Mouse (Mus musculus) stomach, embryonic 15.5 days (tissue): ENCODE measurements around the gene Rnf216. TPM values are rescaled to one million over a fixed set of nuclear protein-coding genes. Genes with fewer than 3 reads are reported as not detected.

Source experiments
- ATAC-seq: fragments of 200-750 bp; cut with Nextera tagmentation; 2 replicates; pipeline ENCODE4 v1.8.0; 2017; ENCODE audit warnings: low read depth, moderate number of reproducible peaks, moderate TSS enrichment; ENCODE audit not compliant: insufficient read depth, low FRiP score
- H3K27ac ChIP-seq: fragments of 300-500 bp; sonication (generic); 2 replicates; pipeline ENCODE4 v1.5.1; 2015; ENCODE audit warnings: mild to moderate bottlenecking, inconsistent platforms
- H3K27me3 ChIP-seq: fragments of 300-500 bp; sonication (generic); replicated peaks from 2 replicates; pipeline ENCODE4 v1.6.1; 2015; ENCODE audit warnings: inconsistent platforms
- H3K36me3 ChIP-seq: fragments of 300-500 bp; sonication (generic); 2 replicates; pipeline ENCODE4 v1.6.1; 2015; ENCODE audit warnings: inconsistent platforms
- H3K4me1 ChIP-seq: fragments of 300-500 bp; sonication (generic); 2 replicates; pipeline ENCODE4 v1.6.1; 2015; ENCODE audit warnings: inconsistent platforms
- H3K4me2 ChIP-seq: fragments of 300-500 bp; sonication (generic); 2 replicates; pipeline ENCODE4 v1.6.1; 2015; ENCODE audit warnings: mild to moderate bottlenecking, inconsistent platforms
- H3K4me3 ChIP-seq: fragments of 300-500 bp; sonication (generic); replicated peaks from 2 replicates; pipeline ENCODE4 v1.5.1; 2015; ENCODE audit warnings: inconsistent platforms
- H3K9ac ChIP-seq: fragments of 300-500 bp; sonication (generic); 2 replicates; pipeline ENCODE4 v1.6.1; 2015; ENCODE audit warnings: inconsistent platforms
- H3K9me3 ChIP-seq: fragments of 300-500 bp; sonication (generic); 2 replicates; pipeline ENCODE4 v1.6.1; 2016; ENCODE audit warnings: inconsistent platforms
- WGBS: fragments of 180-500 bp; shearing (Covaris S2); methylation state at CpG from one replicate; pipeline ENCODE4 v1.1.7; 2015; 5-methylcytosine and 5-hydroxymethylcytosine counted together
- polyA plus RNA-seq: library from polyadenylated mRNA; unstranded; fragments of >200 nt; fragmentation: Nextera tagmentation; extraction: Ambion mirVana; gene quantifications from 2 replicates; pipeline ENCODE4 v1.2.1, GENCODE M21; 2015

The Rnf216 gene
- polyA plus RNA-seq, 1 experiment from 2014 or later, result 33.9 TPM

DNA sequence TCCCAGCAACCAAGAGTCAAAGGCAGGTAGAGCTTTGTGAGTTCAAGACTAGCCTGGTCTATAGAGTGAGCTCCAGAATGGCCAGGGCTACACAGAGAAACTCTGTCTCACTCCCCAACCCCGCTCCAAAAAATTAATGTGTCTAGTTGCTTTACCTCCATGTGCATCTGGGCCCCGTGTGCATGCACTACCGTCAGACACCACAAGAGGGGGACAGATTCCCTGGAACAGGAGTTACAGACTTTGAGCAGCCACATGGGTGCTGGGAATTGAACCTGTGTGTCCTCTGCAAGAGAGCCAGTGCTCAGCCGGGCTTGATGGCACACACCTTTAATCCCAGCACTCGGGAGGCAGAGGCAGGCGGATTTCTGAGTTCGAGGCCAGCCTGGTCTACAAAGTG, 17.5 kb upstream of the Rnf216 start:
- Histone ChIP-seq H3K9ac (no peak overlapping the region), H3K27me3 (no peaks in the 10 kb centered on the region), H3K36me3 (no peaks in the 10 kb centered on the region), H3K4me3 (no peak overlapping the region), H3K9me3 (no peaks in the 10 kb centered on the region), H3K27ac (no peak overlapping the region), H3K4me2 (no peak overlapping the region), H3K4me1 (no peaks in the 10 kb centered on the region)
- ATAC-seq, result no peak
- WGBS, result 82% methylated on average over 7 of the region's 7 CpGs

DNA sequence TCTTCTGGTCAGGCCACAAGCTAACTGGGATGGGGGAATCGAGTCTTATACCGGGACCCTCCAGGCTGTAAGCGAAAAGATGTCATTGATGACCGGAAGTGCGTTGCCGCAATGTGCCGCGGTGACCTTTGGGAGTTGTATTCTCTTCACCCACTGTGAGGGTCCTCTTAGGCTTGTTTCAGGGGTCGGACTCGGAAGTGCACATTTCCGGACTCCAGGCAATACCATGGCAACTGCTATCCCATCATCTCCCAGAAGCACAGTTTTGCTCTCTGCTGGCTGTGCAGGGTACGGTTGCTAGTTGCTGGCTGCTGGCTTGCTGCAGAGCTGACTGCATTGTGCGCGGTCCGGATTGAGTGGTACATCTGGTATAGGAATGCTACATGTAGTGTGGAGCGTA, 16.3 kb upstream of the Rnf216 start:
- ATAC-seq, result no peak
- H3K4me2 ChIP-seq, result no peak overlapping the region

DNA sequence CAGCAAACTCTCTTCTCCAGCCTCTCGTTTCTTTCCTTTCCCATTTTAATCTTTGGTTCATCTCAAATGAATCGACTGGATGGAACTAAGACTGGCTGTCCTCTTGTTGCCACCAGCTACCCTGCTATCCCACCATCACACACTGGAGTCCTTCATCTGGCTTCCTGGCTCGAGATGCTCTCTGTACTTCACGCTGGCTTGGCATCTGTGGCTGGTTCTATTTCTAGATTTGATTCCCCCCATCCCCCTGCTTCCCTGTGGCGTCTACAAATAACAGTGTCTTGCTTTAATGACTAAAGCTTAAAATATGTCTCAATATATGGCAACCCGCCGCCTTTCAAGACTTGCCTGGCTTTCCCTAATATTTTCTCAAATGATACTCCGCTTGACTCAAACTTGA, 15.0 kb upstream of the Rnf216 start:
- ATAC-seq, result no peak
- Histone ChIP-seq H3K27me3 (no peaks in the 10 kb centered on the region), H3K9me3 (no peaks in the 10 kb centered on the region), H3K36me3 (no peaks in the 10 kb centered on the region), H3K4me1 (no peaks in the 10 kb centered on the region), H3K9ac (no peak overlapping the region), H3K27ac (no peak overlapping the region), H3K4me2 (no peak overlapping the region), H3K4me3 (no peak overlapping the region)
- WGBS, result 77% methylated on average over 8 of the region's 8 CpGs

More for the DNA sequence above, 16.3 kb upstream of the Rnf216 start:
- Histone ChIP-seq H3K4me3 (no peak overlapping the region), H3K4me1 (no peaks in the 10 kb centered on the region), H3K27me3 (no peaks in the 10 kb centered on the region), H3K9ac (no peak overlapping the region), H3K27ac (no peak overlapping the region), H3K9me3 (no peaks in the 10 kb centered on the region), H3K36me3 (no peaks in the 10 kb centered on the region)
- WGBS, result 92% methylated on average over 16 of the region's 16 CpGs

DNA sequence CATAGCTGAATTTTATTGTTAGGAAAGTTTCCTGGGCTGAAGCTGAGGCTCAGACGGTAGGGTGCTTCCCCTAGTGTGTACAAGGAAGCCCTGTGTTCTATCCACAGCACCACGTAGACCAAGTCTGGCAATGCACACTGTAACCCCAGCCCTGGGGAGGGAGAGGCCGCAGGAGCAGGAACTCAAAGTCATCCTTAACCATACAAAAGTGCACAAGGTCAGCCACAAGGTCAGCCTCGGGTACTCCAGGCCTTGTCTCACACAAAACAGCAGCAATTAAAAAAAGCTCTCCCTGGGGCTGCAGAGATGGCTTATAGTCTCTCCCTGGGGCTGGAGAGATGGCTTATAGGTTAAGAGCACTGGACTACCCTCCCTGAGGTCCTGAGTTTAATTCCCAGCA, 14.1 kb upstream of the Rnf216 start:
- H3K9me3 ChIP-seq, result no peaks in the 10 kb centered on the region
- no peak overlapping the region for H3K9ac ChIP-seq
- H3K36me3 ChIP-seq, result no peaks in the 10 kb centered on the region
- ATAC-seq, result no peak
- no peaks in the 10 kb centered on the region for H3K27me3 ChIP-seq
- no peaks in the 10 kb centered on the region for H3K4me1 ChIP-seq
- H3K4me3 ChIP-seq, result no peak overlapping the region
- WGBS, result 62% methylated on average over 4 of the region's 4 CpGs
- no peak overlapping the region for H3K27ac ChIP-seq
- H3K4me2 ChIP-seq, result no peak overlapping the region

DNA sequence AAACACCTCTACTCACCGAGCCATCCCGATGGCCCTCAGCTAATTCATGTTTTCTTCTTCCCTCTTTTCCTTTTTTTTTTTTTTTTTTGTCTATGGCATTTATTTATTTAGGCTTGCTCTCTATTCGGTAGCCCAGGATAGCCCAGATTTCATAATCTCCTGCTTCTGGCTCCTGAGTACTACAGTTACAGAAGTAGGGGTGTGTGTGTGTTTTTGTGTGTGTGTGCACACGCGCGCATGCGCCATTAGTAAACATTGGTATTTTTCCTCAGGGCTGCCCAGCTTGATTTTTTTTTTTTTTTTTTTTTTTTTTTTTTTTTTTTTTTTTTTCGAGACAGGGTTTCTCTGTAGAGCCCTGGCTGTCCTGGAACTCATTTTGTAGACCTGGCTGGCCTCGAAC, 13.3 kb upstream of the Rnf216 start:
- 86% methylated on average over 9 of the region's 9 CpGs for whole genome bisulfite sequencing
- Histone ChIP-seq H3K27ac (no peak overlapping the region), H3K9me3 (no peaks in the 10 kb centered on the region), H3K9ac (no peak overlapping the region), H3K4me1 (no peaks in the 10 kb centered on the region), H3K27me3 (no peaks in the 10 kb centered on the region), H3K4me2 (no peak overlapping the region), H3K4me3 (no peak overlapping the region), H3K36me3 (no peaks in the 10 kb centered on the region)
- ATAC-seq, result no peak

DNA sequence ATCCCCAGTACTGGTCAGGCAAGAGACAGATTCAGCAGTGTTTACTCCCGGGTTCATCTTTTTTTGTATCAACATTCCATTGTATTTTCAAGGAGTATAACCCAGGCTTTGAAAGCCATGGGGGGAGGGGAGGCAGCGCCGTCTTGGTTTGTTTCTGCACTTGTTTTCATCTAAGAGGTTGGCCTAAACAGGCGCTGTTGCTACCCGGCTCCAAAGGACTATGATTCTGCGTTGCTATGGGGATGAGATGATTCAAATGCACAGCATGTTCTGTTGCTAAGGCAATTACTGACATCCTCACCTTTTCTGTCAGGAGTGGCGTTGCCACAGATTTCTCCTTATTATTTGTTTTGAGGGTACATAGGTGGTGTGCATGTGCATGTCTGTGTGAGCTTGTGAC, 12.8 kb upstream of the Rnf216 start:
- no peak overlapping the region for H3K4me3 ChIP-seq
- H3K4me1 ChIP-seq, result no peaks in the 10 kb centered on the region
- no peaks in the 10 kb centered on the region for H3K27me3 ChIP-seq
- 62% methylated on average over 7 of the region's 7 CpGs for WGBS
- no peaks in the 10 kb centered on the region for H3K9me3 ChIP-seq
- no peak overlapping the region for H3K4me2 ChIP-seq
- H3K27ac ChIP-seq, result no peak overlapping the region
- no peak overlapping the region for H3K9ac ChIP-seq
- no peaks in the 10 kb centered on the region for H3K36me3 ChIP-seq
- no peak for ATAC-seq

DNA sequence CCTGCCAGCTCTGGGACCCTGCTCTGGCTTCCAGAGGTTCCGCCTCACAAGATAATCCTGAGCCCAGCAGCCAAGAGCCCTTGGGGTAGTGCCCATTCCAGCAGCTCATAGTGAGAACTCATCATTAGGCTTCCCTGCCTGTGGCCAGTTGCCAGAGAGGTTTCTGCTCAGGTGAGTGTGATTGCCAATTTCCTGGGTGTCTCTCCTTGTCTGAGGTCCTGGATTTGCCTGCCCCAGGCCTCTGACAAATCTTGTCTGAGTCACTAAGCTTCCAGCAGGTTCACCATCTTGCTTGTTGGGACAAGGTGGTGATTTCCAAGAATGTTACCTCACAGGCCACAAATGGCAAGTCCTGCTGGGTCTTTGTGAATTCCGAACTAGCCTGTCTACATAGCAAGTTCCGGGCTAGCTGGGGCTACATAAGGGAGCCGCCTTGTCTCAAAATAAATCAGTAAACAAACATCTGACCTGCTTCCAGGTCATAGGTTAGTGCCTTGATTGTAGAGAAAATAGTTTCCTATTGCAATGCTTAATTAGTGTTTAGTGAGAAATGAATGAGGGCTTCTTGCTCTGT, 12.1 kb upstream of the Rnf216 start:
- no peaks in the 10 kb centered on the region for H3K27me3 ChIP-seq
- WGBS, result 75% methylated on average over 4 of the region's 4 CpGs
- no peak overlapping the region for H3K4me3 ChIP-seq
- no peak overlapping the region for H3K27ac ChIP-seq
- H3K9me3 ChIP-seq, result no peaks in the 10 kb centered on the region
- no peaks in the 10 kb centered on the region for H3K36me3 ChIP-seq
- no peak for ATAC-seq
- no peak overlapping the region for H3K4me2 ChIP-seq
- H3K9ac ChIP-seq, result no peak overlapping the region
- no peaks in the 10 kb centered on the region for H3K4me1 ChIP-seq

DNA sequence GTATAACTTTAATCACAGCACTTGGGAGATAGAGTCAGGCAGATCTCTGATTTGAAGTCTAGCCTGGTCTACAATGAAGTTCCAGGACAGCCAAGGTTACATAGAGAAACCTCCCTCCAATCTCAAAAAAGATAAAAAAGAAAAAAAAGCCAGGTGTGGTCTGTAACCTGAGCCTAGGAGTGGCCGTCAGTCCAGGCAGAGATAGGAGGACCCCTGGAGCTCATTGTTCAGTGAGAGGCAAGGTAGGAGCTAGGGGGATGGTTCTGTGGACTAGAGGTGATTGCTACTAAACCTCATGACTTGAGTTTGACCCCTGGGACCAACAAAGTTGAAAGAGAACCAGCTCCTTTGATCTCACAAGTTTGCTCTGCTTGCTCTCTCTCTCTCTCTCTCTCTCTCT, 9.9 kb upstream of the Rnf216 start:
- Histone ChIP-seq H3K4me2 (no peak overlapping the region), H3K4me1 (no peaks in the 10 kb centered on the region), H3K36me3 (no peaks in the 10 kb centered on the region), H3K9me3 (no peaks in the 10 kb centered on the region), H3K27ac (no peak overlapping the region), H3K9ac (no peak overlapping the region), H3K27me3 (no peaks in the 10 kb centered on the region), H3K4me3 (no peak overlapping the region)
- no peak for ATAC-seq
- 30% methylated on average over 1 of the region's 1 CpGs for WGBS

DNA sequence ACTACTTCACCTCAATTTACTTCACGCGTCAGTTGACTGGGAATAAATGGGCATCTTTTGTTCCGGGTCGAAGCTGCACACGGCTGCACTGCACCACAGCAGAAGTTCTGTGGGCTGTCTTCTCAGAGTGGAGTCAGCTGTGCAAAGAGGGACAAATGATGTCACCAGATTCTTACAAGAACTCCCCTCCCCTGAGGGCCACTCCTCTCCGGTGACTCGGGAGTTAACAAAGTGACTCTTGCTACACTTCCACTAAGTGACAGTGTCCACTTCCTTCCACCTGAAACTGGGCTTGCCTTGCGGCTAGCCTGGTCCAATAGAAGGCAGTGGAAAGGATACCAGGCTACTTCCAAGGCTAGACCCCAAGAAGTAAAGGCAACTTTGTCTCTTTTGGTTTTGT, 9.3 kb upstream of the Rnf216 start:
- Histone ChIP-seq H3K4me1 (no peaks in the 10 kb centered on the region), H3K36me3 (no peaks in the 10 kb centered on the region), H3K4me3 (no peak overlapping the region), H3K9me3 (no peaks in the 10 kb centered on the region), H3K27me3 (no peaks in the 10 kb centered on the region), H3K9ac (no peak overlapping the region), H3K27ac (no peak overlapping the region), H3K4me2 (no peak overlapping the region)
- no peak for ATAC-seq
- 63% methylated on average over 8 of the region's 8 CpGs for WGBS

DNA sequence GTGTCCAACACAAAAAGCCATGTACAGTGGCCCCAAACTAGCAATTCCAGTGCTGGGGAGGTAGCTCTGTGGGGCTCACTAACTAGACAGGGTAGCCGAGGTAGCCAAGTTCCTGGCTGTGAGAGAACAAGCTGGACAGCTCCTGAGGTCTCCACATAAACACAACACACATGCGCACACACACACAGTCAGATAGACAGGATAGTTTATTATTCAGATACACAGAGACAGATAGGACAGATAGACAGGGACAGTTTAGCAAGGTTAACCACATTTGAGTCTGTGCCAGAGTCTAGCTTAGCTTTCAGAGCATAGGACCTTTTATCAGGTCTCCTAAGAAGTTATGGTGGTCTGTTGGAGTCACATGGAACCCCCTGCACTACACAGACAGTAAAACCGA, 6.0 kb downstream of the Rnf216 start:
- H3K4me2 ChIP-seq, result no peak overlapping the region
- WGBS, result 78% methylated on average over 3 of the region's 3 CpGs
- 0 out of 2 replicates have a peak, but pooled peaks cover 2% of the 10 kb centered on the region for H3K4me1 ChIP-seq
- no peaks in the 10 kb centered on the region for H3K36me3 ChIP-seq
- ATAC-seq, result no peak
- no peak overlapping the region for H3K4me3 ChIP-seq
- H3K27me3 ChIP-seq, result no peaks in the 10 kb centered on the region
- no peak overlapping the region for H3K27ac ChIP-seq
- no peak overlapping the region for H3K9ac ChIP-seq
- H3K9me3 ChIP-seq, result no peaks in the 10 kb centered on the region

DNA sequence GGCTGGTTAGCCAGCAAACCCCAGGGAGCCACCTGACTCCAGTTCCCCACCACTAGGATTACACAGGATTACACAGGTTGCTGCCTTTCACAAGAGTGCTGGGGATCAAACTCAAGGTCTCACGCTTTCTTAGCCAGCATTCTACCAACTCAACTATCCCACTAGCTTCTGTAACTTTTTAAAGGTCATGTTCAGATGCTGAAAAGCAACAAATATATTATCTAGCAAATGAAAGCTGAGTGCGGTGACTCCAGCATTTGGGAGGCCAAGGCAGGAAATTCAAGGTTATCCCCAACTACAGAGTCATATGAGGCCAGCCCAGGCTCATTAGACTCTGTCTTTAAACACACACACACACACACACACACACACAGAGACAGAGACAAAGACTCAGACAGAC, 9.6 kb downstream of the Rnf216 start:
- WGBS, result 94% methylated on average over 2 of the region's 2 CpGs
- H3K27me3 ChIP-seq, result no peaks in the 10 kb centered on the region
- no peaks in the 10 kb centered on the region for H3K36me3 ChIP-seq
- no peak overlapping the region for H3K9ac ChIP-seq
- no peak overlapping the region for H3K4me3 ChIP-seq
- no peak for ATAC-seq
- no peak overlapping the region for H3K4me2 ChIP-seq
- H3K9me3 ChIP-seq, result no peaks in the 10 kb centered on the region
- H3K4me1 ChIP-seq, result 0 out of 2 replicates have a peak, but pooled peaks cover 10% of the 10 kb centered on the region
- H3K27ac ChIP-seq, result no peak overlapping the region

DNA sequence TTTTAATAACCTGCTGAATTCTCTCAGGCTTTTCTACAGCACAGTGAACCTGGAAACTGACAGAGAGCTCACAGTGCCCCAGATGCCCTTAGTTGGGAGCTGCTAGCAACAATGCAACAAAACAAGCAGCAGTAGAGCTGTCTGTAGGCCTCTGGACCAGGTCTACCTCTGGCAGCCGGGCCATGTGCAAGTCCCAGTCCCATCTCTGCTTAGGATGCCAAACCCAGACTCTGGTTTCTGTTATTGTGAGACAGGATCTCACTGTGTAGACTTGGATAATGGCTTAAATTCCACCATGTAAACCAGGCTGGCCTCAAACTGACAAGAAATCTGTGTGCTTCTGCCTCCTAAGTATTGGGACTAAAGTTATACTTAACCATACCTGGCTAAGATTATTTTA, 11.2 kb downstream of the Rnf216 start:
- Histone ChIP-seq H3K4me1 (0 out of 2 replicates have a peak, but pooled peaks cover 10% of the 10 kb centered on the region), H3K27me3 (no peaks in the 10 kb centered on the region), H3K36me3 (no peaks in the 10 kb centered on the region), H3K27ac (no peak overlapping the region), H3K4me3 (no peak overlapping the region), H3K4me2 (no peak overlapping the region), H3K9me3 (no peaks in the 10 kb centered on the region), H3K9ac (no peak overlapping the region)
- 80% methylated on average over 1 of the region's 1 CpGs for WGBS
- ATAC-seq, result no peak

DNA sequence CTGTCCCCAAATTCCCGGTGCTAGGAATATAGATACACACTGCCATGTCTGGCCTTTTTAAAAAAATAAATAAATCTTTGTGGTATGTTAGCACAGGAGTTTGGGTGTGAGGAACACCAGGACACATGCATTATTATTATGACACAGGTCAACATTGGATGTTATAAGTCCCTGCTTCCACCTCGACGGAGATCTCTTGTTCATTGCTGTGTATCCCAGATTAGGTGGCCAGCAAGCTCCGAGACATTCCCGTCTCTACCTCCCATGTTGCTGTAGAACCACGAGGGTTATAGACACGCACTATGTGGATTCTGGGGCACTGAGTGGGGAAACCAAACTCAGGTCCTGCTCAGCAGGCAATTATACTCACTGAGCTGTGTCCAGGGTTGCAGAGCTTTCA, 17.5 kb downstream of the Rnf216 start:
- H3K4me1 ChIP-seq, result no peaks in the 10 kb centered on the region
- H3K27me3 ChIP-seq, result no peaks in the 10 kb centered on the region
- no peak overlapping the region for H3K4me3 ChIP-seq
- peaks cover 7% of the 10 kb centered on the region; the same call in 1 of the 2 replicates for H3K36me3 ChIP-seq
- H3K27ac ChIP-seq, result no peak overlapping the region
- no peak for ATAC-seq
- no peaks in the 10 kb centered on the region for H3K9me3 ChIP-seq
- WGBS, result 89% methylated on average over 7 of the region's 7 CpGs
- H3K9ac ChIP-seq, result no peak overlapping the region
- no peak overlapping the region for H3K4me2 ChIP-seq
